Mouse (Mus musculus): ENCODE measurements around the gene Sec16b.

Gene Sec16b

GRCm38 (mm10) chr1:157560654-157561386 lies 54.3 kb downstream of the Sec16b start:
- peak in 1 of 2 experiments; percentile 30 for DNase-seq

- DNase-seq = no peak
Measured at GRCm38 (mm10) chr1:157567819-157568218, 61.3 kb downstream of the Sec16b start.

- no peak for DNase-seq
Measured at GRCm38 (mm10) chr1:157569263-157570090, 62.9 kb downstream of the Sec16b start.

GRCm38 (mm10) chr1:157575316-157575715 lies 68.8 kb downstream of the Sec16b start:
- DNase-seq = no peak

- no peak for DNase-seq
Measured at GRCm38 (mm10) chr1:157578336-157578735, 71.8 kb downstream of the Sec16b start.

GRCm38 (mm10) chr1:157586556-157586955 lies 80.0 kb downstream of the Sec16b start:
- DNase-seq = peak; percentile 3 to 35

- no peak for DNase-seq
Measured at GRCm38 (mm10) chr1:157592039-157592438, 85.5 kb downstream of the Sec16b start.

- DNase-seq = no peak
Measured at GRCm38 (mm10) chr1:157594561-157594960, 88.0 kb downstream of the Sec16b start.

- no peak for DNase-seq
Measured at GRCm38 (mm10) chr1:157595165-157595564, 88.6 kb downstream of the Sec16b start.

GRCm38 (mm10) chr1:157604513-157604912 lies 98.0 kb downstream of the Sec16b start:
- DNase-seq = no peak

Data from kidney, postnatal 25 days (tissue).